Mouse (Mus musculus) yolk sac, embryonic 10.5 days (tissue): ENCODE measurements around the gene Grip2.

ENCODE experiments used
- DNase-seq: peaks from one replicate; pipeline ENCODE4 v3.0.0-alpha.2; 2017; ENCODE audit warnings: low spot score

Gene Grip2

GRCm38 (mm10) chr6:91827016-91827570, at the start of gene Grip2:
TSS of gene Grip2 (minus strand) at chr6:91827250.
- DNase-seq = no peak

- no peak for DNase-seq
Observed at GRCm38 (mm10) chr6:91872781-91873180, 45.7 kb upstream of the Grip2 start.

GRCm38 (mm10) chr6:91868091-91868490, 41.0 kb upstream of the Grip2 start:
- DNase-seq = no peak

- DNase-seq = no peak
Observed at GRCm38 (mm10) chr6:91865601-91866000, 38.6 kb upstream of the Grip2 start.

GRCm38 (mm10) chr6:91864595-91864994, 37.5 kb upstream of the Grip2 start:
- no peak for DNase-seq

- DNase-seq = no peak
Observed at GRCm38 (mm10) chr6:91862848-91863247, 35.8 kb upstream of the Grip2 start.

- DNase-seq = no peak
Observed at GRCm38 (mm10) chr6:91858339-91858738, 31.3 kb upstream of the Grip2 start.

GRCm38 (mm10) chr6:91852550-91852949, 25.5 kb upstream of the Grip2 start:
- no peak for DNase-seq

GRCm38 (mm10) chr6:91843628-91844153, 16.6 kb upstream of the Grip2 start:
- DNase-seq = no peak

GRCm38 (mm10) chr6:91842897-91843627, 16.0 kb upstream of the Grip2 start:
- DNase-seq = no peak

GRCm38 (mm10) chr6:91839010-91839871, 12.2 kb upstream of the Grip2 start:
- DNase-seq = peak; percentile 38

- DNase-seq = no peak
Observed at GRCm38 (mm10) chr6:91832863-91833440, 5.9 kb upstream of the Grip2 start.

- no peak for DNase-seq
Observed at GRCm38 (mm10) chr6:91827926-91828325, 876 bp upstream of the Grip2 start.

- DNase-seq = no peak
Observed at GRCm38 (mm10) chr6:91818271-91818670, 8.8 kb downstream of the Grip2 start.

GRCm38 (mm10) chr6:91815976-91816375, 11.1 kb downstream of the Grip2 start:
- DNase-seq = no peak

GRCm38 (mm10) chr6:91813611-91814010, 13.4 kb downstream of the Grip2 start:
- no peak for DNase-seq

GRCm38 (mm10) chr6:91810007-91810406, 17.0 kb downstream of the Grip2 start:
- no peak for DNase-seq

GRCm38 (mm10) chr6:91808022-91808421, 19.0 kb downstream of the Grip2 start:
- DNase-seq = no peak

- no peak for DNase-seq
Observed at GRCm38 (mm10) chr6:91807169-91807568, 19.9 kb downstream of the Grip2 start.

GRCm38 (mm10) chr6:91804177-91804576, 22.9 kb downstream of the Grip2 start:
- DNase-seq = no peak

GRCm38 (mm10) chr6:91798496-91798895, 28.6 kb downstream of the Grip2 start:
- no peak for DNase-seq

GRCm38 (mm10) chr6:91796736-91797135, 30.3 kb downstream of the Grip2 start:
- DNase-seq = no peak
